Mouse (Mus musculus) adrenal gland, postnatal 4 days (tissue): ENCODE results near the gene Sptbn1. TPM values are rescaled to one million over a fixed set of nuclear protein-coding genes. Genes with fewer than 3 reads are reported as not detected.

Experiments
- DNase-seq, 2 experiments: peaks; one replicate each; pipeline ENCODE4 v3.0.0; 2021 to 2022; ENCODE audit warnings: low spot score in 2 of 2, mixed read lengths in 2 of 2
- total RNA-seq, 2 experiments: library from RNA; stranded (reverse); gene quantifications; 2 replicates each; pipeline ENCODE4 v1.2.3; 2021

Gene Sptbn1
- total RNA-seq, 2 experiments from 2014 or later = 275 to 318 TPM

DNA sequence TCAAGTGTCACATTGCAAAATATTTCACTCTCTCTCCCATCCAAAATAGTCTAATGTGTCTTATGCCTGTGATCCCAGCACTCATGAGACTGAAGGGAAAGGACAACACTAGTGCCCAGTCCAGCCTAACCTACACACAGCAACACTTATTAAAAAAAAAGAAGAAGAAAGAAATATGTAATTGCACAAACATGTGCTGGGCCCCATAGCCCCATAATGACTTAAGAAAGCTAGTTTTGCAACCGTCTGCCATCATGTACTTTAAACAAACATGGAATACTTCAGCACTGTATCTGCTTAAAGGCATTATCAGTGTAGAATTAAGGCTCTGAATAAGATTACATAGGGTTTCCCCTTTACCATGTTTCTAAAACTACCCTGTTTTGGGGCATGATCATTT is 92.4 kb downstream of the Sptbn1 start:
- no peak for DNase-seq

DNA sequence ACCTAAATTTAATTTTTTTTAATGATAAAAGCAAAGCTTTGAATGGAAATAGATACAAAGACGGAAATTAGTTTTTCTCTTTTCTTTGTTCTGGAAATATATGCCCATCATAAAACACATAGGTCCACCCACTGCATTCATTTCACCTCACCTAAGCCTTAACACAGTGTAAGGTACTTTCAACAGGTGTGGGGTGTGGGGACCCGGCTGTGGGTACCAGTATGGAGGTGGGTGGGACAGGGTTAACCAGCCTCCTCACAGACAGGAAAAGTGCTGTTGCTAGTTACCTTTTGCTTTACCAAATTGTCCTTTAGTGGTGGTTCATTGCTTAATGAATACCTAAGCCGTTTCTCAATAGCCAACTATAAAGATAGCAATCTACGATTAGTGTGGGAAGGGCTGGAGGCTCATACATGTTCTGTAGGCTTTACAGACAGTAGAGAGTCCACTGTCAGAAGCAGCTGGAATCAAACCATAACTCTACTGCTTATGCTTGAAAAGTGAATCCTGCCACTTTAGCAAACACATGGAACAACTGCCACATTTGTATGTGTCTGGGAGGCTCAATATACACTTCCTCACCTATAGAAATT is 96.3 kb downstream of the Sptbn1 start:
- DNase-seq = no peak

DNA sequence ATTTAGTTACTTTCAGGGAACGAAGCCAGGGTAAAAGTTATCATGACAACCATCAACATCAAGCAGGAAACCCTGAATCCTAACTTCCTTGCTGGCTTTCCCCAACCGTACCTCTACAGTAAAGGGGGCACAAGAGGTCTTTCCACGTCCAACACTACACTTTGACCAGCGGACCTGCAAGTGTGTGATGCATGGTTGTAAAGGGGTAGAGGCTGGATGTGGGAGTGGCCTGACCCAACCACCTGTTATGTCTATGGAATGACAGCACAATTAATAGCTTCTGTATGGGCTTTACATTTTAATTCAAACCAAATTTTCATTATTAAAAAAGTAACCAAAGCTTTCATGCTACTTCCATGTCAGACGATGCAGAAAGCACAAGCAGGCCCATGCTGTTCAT is 96.8 kb downstream of the Sptbn1 start:
- no peak for DNase-seq

DNA sequence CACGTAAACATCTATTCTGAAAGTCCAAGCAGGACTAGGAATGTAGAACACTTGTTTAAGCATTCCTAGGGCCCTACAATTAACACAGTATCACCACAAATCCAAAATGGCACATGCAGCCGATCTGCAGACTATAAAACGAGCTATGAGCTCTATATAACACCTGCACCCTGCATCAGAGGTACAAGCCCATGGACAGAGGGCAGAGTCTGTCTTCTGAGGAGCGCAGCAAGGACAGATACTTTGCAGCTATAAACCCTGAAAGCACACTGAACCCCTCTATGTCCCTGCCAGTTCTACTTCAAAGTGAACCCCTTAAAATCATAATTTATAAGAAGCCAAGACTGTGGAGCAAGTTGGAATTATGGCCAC is 101.4 kb downstream of the Sptbn1 start:
- no peak for DNase-seq

DNA sequence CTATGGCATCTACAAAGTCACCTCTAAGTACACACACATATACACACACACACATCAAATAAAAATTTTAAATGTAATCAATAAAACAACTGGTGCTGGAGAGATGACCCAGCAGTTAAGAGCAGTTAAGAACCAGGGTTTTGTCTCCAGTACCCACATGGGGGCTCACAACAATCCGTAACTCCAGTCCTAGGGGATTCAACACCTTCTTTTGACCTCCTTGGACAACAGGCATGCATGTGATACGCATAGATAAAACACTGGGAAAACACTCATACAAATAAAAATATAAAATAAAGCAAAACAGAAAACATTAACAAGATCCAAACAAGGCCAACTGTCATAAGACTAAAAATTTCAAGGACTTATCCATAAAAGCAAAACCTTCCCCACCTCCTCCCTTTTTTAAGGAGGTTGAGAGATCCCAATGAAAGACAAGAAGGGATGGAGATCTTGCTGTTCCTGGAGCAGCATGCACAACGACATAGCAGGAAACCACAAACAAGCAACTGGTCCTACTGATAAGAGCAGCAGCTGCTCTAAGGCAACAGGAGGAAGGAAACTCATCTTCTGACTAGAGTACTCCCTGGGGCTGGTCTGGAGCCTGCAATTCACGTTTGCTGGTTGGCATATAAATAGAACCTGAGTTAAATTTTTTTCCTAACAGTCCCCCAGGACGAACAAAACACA is 102.0 kb downstream of the Sptbn1 start:
- no peak for DNase-seq

DNA sequence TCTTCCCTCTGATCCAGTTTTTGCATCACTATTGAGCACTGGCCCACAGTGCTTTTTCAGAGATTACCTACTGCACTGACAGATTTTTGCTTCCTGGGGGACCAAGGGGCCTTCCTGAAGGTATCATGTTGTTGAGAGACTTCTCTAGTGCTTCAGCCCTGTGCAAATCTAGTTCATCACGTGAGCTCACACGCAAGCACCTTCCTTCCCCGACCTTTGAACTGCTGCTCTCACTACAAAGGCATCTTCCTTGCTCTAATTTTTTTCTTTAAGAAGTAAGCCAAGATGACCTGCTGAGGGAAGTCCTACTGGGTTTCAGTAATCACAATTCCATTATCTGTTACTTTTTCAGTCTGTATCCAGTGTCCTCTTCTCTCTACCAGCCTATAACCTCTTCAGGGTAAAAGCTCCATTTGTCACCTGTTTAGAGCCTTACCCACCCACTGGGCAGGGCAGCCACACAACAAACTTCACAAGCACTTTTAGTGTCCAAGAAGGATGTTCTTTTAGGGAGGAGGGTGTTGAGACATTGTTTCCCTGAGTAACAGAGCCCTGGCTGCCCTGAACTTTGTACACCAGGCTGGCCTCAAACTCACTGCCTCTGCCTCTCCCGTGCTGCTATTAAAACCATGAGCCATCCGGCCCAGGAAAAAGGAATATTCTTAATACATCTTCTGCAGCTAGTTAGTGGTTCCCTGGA is 103.3 kb downstream of the Sptbn1 start:
- DNase-seq = no peak

DNA sequence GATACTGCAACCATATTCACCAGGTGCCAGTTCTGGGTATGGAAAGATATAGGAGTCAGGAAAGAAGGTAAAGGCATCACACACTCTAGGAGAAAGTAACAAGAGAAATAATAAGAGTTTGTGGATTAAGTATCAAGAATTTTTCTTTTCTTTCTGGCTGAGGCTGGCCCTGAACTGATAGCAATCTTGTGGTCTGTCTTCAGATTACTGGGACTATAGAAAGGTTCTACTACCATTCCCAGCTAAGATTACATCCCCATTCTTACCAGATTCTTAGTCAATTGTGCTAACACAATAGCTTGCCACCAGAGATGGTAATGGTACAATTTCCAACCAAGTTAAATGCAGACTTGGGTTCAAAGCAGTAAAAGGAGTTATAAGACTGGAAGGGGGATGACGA is 104.1 kb downstream of the Sptbn1 start:
- no peak for DNase-seq

DNA sequence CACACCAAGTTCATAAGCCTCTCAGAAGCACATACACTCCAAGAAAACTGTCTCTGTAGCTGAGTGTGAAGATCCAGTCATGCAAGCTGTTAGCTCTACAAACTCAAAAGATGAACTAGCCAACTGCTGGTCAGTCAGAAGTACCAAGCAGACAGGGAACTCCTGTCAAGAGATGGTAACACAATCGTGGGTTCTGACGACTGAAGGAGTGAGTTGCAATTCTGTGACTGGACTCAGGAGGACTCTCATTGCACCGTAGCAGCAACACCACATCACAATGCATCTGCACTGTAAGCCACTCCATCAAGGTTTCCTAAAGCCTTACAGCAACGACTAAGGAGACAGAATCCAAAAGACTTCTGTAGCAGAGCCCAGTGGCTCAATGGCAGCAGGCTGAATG is 104.9 kb downstream of the Sptbn1 start:
- no peak for DNase-seq

DNA sequence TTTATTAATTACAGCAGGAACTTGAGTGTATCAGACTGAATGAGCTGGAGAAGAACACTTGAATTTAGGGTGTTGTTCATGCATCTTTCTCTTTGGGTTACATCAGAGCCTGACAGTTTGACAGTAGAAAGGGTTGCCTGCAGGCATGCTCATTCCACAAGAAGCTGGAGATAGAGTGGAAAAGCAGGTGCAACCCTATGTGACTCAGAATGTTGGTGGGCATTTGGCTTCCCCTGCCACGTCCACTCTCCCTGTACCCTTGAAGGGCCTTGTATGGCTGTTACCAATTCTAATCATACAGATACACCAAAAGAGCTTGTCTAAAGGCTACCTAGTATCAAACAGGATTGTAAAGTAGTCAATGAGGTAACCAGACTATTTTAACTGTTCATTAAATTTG is 106.2 kb downstream of the Sptbn1 start:
- no peak for DNase-seq

DNA sequence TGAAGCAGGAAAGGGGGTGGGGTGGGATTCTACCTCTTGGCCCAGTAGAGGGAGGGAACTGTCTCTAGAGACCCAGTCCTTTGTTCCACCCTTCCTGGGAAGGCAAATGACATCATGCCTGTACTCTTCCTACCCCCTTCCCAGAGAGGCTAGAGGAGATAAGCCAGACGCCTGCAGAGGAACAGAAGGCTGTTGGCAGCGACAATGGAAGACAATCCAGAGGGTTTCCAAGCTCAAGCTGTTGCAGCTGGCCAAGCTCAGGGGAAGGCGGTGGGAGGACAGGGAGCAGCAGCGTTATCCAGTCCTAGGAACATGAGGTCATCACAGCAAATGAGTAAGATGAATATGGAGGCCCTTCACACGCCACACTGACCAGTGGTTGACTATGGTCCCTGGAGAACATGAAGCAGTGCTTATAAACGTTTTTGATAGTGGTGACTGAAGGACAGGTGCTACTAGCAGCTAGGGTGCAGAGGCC is 106.8 kb downstream of the Sptbn1 start:
- peak in 1 of 2 experiments; percentile 13 for DNase-seq

DNA sequence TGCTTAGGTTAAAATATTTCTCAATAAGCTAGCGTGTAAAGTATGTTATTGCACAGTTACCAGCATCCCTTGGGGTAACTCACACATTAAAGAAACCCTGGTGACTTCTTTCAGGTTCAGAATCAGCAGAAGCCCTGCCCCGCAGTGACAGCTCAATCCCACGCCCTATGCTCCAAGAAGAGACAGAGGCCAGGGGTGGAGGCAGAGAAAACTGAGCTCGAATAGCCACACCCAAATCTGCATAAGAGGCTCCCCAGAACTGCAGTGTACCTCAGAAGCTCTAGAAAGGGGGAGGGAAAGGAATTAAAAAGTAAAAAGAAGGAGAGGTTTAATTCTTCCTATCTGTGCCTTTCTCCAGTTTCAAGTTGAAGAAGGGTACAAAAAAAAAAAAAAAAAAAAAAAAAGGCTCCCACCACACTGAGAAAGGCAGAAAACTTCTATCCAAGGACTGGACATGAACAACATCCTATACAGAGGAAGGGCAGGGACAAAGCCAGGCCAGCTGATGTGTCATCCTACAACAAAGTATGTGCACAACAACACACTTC is 107.3 kb downstream of the Sptbn1 start:
- no peak for DNase-seq

DNA sequence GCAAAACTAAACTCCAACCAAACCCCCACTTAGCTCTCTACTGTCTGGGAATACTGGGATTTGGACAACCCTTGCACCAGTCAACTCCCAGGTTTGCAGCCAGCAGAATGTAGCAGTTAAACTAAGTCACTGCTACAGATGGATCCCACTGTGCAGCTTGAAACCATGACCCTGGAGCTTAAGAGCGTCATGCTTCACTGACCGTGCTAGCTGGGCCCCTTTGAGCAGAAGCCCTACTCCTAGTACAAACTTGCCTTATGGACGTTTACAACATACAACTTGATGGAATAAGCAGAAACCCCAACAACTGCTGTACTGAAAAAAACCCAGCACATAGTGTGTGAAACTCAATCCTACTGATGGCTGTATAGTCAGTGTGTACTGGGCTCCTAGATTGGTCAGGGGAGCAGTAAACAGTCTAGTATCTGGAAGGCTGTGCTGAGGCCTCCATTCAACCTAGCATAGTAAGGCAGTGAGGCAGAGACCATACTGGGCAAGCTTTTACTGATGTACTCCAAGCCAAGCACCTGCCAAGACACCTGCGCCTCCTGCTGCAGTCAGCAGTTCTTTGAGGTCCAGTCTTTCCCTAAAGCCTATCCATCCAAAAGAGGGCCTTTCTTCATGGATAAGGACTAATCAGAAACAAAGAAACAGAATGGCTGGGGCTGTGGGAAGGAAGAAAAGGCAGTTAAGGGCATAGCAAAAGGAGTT is 108.3 kb downstream of the Sptbn1 start:
- DNase-seq = no peak

DNA sequence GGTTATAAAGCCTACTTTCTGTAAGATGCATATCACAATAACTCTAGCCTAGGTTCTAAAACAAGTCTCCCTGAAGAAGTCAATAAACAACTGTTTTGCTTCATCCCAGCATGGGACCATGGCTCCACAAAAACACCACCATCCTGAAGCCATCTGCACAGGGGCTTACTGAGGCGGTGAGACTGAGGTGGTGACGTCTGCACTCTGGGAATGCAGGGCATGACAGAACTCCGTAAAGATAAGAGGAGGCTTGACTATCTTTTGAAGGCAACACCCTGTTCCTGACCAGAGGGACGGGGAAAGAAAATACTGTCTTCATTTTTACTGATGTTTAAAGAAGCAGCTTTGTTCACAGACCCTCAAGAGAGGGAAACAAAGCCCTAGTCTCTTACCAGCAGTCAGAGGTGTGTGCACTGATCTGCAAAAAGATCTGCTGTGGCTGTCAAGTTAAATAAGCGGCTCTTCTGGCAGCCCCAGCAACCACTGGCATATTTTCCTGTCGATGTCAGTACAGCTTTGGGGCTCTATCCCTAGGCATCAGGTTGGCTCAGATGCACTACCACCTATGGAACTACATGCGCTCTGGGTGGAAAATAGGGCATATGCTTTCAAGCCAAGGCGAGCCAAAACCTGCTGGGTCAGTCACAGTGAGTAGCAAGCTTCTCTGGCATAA is 109.8 kb downstream of the Sptbn1 start:
- no peak for DNase-seq

DNA sequence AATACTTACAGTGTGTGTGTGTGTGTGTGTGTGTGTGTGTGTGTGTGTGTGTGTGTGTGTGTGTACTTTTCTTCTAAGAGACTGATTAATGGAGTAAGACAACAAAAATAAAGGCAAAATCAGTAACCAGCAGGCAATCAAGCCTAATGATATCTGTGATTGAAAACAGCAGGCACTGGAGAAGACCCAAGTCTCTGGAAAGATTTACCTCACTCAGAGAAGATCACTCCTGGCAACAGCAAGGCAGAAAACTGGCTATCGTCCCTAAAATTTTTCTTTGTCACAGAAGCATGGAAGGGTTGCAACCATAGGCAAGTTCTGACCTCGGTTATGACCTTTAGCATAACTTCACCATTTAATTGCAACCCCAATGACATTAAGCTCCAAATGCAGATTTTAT is 112.1 kb downstream of the Sptbn1 start:
- no peak for DNase-seq

DNA sequence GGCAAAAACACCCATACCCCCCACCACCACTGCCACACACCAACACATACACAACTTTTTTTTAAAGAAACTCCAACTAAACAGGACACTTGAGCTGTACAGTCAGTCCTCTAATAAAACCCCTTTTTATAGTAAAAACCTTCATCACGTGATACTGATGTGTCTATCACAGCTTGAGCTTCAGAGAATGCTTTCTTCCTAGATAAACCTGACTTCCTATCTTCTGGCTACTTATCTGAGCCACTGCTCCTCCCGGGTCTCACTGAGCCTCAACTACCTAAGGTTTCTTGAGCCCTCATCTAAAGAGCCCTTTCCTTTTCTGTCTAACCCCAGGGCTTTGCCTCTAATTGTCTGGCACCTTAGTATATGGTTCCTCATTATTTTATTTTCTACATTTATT is 113.0 kb downstream of the Sptbn1 start:
- DNase-seq = no peak

DNA sequence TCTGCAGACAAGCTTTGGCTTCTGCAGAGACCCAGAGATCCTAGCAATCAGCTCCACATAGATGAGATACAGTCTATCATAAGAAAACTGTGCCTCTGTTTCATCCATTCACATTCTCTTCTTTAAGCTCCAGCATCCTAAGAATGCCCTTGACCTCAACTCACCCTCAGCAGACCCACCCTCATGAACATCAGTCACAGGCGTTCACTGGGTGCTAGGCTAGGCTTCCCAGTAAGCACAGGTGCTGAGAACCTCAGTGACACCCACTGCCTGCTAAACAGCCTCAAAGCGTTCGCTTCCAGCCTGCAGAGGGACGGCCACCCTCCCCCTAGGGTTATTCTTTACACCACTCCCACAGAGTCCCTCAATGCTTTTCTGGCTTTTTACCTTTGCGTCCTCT is 119.1 kb downstream of the Sptbn1 start:
- no peak for DNase-seq

DNA sequence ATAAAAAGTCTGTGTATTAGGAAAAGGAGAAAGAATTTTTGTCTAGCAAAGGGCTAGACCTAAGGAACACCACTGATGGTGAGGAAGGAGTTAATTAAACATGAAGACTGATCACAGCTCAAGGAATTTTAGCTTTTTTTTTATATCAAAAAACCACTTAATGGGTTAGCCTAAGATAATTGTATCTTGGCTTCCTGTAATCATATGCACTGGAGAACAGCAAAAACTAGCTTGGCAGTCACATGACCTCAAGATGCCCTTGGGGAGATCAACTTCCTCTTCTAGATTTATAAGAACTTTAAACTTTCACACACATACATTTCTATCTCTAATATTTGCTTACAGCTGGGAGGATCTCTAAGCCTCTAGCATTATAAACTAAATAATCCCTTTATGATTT is 119.6 kb downstream of the Sptbn1 start:
- DNase-seq = no peak

DNA sequence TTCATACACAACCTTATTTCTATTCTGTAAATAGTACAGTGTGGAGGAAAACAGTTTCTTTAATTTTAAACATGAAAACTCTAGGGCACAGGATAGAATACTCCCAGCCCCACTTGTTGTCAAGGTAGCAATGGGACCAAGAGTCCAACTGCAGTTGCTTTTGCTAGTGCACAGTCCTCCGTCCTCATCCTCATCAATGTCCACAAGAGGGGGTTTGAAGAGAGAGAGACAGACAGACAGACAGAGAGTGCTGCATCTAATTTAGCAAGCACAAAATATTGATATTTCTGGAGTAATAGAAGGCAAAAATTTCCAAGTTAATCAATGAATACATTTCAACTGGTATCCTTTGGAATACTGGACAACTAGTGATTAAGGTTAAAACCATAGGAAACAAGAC is 120.1 kb downstream of the Sptbn1 start:
- DNase-seq = no peak

DNA sequence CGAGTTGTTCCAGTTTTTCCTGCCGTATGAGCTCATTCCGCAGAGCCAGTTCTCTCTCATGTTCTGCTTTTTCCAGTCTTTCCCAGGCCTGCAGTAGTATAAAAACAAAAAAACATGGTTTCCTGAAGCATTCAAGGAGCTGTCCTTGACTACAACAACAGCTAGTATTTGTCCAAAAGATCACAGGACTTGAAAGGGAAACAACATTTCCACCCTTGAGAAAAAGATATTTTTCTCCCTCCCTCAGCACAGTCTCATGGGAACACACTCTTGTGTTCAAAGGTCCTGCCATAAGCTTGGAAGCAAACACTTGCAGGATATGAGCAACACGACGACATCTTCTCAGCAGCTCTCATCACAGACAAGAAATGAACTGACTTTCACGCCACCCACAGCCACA is 124.9 kb downstream of the Sptbn1 start:
- no peak for DNase-seq

DNA sequence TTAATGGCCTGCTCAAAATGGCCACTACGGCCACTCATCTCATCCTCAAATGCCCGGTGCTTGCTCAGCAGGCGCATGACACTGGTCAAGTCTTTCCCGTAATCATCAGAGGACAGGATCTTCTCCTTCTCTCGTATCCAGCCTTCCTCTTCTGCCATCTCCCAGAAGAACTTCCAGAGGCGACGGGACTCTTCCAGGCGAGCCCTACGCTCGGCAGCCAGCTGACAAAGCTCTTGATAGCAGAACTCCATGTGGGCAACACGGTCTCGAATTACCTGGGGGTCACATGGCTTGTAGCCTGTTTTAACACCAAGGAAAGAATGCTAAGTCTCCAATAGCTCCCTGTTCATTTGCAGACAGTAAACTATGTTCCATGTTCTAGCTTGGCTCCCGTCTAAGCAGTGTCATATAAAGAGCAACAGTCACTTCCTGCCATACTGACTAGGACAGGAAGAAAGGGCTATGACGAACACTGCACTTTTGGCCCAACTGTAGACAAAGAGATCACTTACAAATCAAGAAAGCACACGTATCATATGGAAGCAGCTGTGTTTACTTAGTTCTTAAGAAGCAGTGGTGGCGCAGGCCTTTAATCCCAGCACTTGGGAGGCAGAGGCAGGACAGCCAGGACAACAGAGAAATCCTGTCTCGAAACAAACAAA is 128.7 kb downstream of the Sptbn1 start:
- DNase-seq = no peak

DNA sequence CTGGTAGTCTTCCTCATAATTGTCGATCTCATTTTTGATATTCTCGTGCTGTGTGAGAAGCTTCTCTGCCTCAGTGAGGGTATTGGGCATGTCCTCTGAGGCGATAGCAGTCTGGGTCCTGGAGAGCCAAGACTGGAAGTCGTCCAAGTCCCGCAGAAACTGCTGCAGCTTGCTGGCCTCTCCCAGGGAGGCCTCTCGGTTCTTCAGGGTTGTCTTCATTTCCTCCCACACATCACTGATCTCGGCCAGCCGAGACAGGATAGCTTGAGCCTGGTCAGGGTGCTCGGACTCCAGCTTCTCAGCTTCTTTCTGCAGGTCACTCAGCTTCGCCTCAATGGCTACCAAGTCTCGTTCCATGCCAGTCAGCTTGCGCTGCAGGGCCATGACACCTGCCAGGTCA is 130.9 kb downstream of the Sptbn1 start:
- no peak for DNase-seq
